Mouse (Mus musculus): ENCODE results near the gene Tyms.

The Tyms gene

DNA sequence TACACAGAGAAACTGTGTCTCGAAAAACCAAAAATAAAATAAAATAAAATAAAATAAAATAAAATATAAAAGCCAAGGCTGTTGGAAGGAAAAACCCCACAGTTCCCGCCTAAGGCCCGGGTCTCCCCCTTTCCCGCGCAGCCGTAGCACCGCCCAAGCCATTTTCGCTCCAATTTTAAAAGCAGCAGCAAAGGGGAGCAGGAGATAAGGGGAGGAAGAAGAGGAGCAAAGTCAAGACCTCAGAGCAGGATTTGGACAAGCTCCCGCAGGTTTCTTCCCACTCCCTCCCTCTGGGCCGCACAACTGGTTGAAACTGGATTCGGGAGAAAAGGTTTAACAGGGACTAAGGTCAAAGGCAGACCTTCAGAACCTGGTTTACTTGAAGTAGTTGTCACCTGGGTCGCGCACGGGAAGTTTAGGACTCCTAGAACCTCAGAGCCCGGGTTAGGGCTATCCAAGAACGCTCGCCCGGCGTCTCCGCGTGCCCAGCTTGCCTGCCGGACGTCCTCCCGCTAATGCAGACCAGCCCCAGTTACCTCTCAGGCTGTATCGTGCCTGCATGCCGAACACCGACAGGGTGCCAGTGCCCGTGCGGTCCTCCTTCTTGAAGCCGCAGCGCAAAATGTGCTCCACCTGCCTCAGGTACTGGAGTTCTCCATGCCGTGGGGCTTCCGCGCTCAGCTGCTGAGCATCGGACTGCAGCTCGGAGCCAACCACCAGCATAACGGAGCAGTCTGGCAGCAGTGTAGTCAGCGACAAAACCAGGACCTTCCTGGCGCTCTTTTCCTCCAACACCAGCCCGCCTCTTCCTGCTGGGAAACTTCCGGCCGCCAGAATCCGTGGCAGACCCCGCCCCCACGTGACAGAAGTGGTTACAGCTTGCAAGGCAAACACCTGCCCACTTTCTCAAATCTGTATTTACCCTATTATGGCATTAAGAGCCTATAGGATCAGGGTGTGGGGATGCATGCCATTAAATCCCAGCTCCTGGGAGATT lies at the start of gene Tyms:
Tyms (minus strand) TSS at position 793 of the 997 bp plus-strand sequence.
- DNase-seq, result peak; percentile 68

DNA sequence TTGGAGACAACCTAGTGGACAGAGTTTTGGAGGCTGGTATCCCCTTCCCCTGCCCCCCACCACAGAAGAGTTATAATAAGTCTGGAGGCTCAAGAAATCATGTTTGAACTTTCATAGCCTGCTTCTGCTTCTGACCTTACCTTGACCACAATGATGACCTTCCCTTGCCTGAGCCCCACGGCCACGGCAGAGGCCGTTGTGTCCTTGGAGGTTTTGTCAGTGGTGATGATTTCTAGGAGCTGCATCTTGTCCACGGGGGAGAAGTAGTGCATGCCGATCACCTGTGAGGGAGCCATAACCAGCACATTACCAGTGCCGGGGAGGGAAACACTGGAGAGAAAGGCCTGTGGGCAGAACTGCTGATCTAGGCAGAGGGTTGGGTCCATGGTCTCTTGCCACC lies 49.1 kb upstream of the Tyms start:
- no peak for DNase-seq

DNA sequence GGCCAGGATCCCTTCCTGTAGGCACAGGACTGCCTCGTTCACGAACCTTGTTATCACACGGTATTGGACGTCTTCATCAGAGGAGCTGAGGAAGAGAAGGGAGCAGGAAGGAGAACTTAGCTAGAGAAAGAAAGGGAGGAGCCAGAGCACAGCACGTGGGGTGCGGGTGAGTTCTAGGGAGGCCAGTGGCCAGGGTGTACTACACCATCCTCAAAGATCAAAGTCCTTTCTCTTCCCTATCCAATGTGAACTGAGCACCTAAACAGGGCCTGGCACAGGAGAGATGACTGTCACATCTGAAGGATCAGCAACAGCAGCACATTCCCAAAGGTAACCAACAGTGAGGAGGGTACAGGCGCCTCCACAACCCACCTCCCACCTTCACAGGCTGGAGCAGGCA lies 46.7 kb upstream of the Tyms start:
- no peak for DNase-seq

GRCm38 (mm10) chr5:30119163-30119562 lies 45.7 kb upstream of the Tyms start:
- no peak for DNase-seq

DNA sequence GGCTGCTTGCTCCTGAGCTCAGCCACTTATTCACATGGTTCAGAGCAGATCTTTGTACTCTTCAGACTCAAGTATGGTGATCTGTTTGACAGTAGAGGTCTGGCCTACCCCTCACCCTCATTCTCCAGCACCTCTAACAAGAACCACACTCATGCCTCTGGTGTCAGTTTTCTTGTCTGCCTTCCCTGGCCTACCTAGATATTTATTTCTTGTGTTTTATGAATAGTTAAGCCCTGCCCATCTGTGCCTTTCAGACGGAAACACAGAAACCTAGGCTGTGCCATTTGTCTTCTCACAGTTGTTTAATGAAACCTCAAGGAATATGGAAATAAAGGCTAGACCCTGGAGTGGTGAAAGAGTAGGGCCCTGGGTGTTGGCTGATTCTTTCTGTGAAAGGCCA lies 44.6 kb upstream of the Tyms start:
- DNase-seq, result no peak

GRCm38 (mm10) chr5:30115718-30116117 lies 42.3 kb upstream of the Tyms start:
- DNase-seq, result no peak

DNA sequence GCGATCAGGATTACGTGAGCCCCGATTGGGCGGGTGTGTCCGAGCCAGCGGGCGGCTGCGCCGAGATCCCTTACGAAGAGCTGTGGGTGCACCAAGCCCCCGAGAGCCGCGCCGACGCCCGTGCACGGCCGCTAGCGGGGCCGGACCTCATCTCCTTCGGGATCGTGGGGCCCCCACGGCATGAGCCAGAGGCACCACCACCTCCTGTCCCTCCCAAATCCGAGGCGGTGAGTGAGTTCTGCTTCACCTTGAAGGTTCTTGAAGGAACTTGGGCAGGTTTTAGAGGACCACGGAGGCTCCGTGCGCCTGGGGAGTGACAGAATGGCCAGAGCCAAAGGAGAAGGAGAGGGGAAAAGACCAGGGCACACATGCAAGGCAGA lies 41.3 kb upstream of the Tyms start:
- DNase-seq, result no peak

DNA sequence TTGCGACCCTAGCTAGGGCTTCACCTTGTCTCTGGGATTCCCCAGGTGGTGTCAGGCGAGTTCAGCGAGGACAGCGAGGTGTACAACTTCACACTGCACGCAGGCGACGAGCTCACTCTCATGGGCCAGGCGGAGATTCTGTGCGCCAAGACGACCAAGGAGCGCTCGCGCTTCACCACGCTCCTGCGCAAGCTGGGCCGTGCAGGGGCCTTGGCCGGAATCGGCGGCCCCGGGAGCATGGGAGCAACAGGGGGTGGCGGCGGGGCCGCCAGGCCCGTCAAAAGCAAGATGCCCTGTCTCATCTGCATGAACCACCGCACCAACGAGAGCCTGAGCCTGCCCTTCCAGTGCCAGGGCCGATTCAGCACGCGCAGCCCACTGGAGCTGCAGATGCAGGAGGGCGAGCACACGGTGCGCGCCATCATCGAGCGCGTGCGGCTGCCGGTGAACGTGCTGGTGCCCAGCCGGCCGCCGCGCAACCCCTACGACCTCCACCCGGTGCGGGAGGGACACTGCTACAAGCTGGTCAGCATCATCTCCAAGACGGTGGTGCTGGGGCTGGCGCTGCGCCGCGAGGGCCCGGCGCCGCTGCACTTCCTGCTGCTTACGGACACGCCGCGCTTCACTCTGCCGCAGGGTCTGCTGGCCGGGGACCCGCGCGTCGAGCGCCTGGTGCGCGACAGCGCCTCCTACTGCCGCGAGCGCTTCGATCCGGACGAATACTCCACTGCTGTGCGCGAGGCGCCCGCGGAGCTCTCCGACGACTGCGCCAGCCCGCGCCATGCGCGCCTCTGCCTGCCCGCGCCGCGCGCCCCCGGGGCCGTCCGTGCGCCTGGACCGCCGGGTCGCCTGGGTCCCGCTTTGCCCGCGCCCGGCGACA lies 40.7 kb upstream of the Tyms start:
- no peak for DNase-seq

- no peak for DNase-seq
Observed at GRCm38 (mm10) chr5:30112533-30113068, 39.2 kb upstream of the Tyms start.

- no peak for DNase-seq
Observed at GRCm38 (mm10) chr5:30111771-30112170, 38.4 kb upstream of the Tyms start.

DNA sequence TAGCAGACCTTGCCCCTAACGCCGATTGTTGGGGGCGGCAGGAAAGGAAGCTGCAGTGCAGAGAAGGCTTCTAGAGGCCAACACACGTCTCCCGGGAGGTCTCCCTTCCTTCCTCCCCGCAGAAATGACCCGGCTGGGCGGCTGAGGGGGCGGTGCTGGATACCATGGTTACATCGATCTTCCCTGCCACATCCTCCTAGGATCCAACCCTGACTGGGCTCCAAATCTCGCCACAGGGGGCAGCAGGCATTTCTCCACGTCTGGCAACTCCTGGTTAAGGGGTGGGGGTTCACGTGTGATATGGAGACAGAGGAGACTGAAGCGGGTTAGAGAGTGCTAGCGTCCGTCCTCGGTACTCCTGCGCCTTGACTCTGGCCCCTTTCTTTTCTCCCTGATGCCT lies 37.7 kb upstream of the Tyms start:
- DNase-seq, result no peak

GRCm38 (mm10) chr5:30110371-30111060 lies 37.1 kb upstream of the Tyms start:
- DNase-seq, result no peak

GRCm38 (mm10) chr5:30109899-30110298 lies 36.5 kb upstream of the Tyms start:
- DNase-seq, result no peak

GRCm38 (mm10) chr5:30108233-30108632 lies 34.8 kb upstream of the Tyms start:
- no peak for DNase-seq

GRCm38 (mm10) chr5:30107611-30108041 lies 34.2 kb upstream of the Tyms start:
- no peak for DNase-seq

- DNase-seq, result no peak
Observed at GRCm38 (mm10) chr5:30107186-30107585, 33.8 kb upstream of the Tyms start.

DNA sequence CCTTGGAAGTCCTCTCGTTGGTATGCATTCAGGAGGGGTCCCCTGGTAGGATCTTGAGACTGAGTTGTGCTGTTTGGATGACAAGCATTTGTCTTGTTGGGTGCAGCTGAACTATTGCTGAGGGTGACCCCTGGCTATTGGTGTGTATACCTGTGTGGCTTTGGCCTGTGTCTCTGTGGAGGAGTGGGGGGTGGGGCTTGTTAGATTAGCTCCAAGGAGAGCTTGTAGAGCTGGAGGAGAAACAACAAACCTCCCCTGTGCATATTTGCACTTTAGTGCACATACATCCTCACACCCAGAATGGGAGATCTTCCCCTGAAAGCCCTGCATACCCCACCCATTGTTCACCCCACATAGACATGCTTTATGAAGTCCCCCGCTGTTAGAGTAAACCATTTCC lies 33.3 kb upstream of the Tyms start:
- DNase-seq, result no peak

DNA sequence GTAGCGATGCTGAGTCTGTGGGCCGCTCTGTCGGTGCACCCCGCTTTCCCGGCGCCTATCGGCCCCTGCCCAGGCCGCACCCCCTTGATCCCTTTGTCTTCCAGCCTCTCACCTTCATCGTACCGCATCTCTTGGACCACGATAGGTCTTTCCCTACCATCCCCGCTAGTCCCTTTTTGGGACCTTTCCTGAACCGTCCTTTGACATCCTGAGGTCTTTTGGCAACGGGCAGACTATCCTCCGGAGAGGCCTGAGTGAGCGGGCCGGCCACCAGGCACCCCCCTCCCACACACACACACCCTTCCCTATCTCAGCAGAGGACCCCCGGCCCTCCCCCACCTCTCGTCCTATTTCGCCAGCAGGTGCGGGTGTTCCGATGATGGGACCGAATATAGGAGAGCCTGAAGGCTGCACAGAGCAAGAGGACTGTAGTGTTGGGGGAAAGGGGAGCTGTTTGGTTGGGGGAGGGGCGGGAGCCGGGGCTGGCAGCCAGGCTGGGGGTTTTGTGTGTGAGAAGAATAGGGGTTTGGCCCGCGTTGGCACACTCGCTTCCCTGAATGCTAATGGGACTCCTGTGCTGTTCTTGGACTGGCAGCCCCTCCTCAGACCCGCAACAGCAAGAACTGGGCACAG lies 32.4 kb upstream of the Tyms start, which contains the start of gene 3110082J24Rik:
3110082J24Rik (minus strand) TSS at position 419 of the 633 bp plus-strand sequence.
- no peak for DNase-seq

GRCm38 (mm10) chr5:30104841-30105667 lies 31.6 kb upstream of the Tyms start, which contains the start of gene Garem2:
Gene Garem2, plus strand, starts transcription at chr5:30105161.
- DNase-seq, result no peak

GRCm38 (mm10) chr5:30104339-30104738 lies 30.9 kb upstream of the Tyms start:
- peak; percentile 40 for DNase-seq

GRCm38 (mm10) chr5:30103340-30103739 lies 29.9 kb upstream of the Tyms start:
- DNase-seq, result no peak
